Mouse (Mus musculus) testis, adult 2 months (tissue): ENCODE measurements around the gene Myo5a.

ENCODE experiments used
- CTCF ChIP-seq: fragments of 200-500 bp; IDR thresholded peaks from 2 replicates; pipeline ENCODE4 v1.5.1; 2012; ENCODE audit warnings: low read depth, mild to moderate bottlenecking, inconsistent platforms, low read length, moderate library complexity; ENCODE audit not compliant: control insufficient read depth, insufficient read depth, insufficient replicate concordance
- POLR2A ChIP-seq: fragments of 200-500 bp; IDR thresholded peaks from 2 replicates; pipeline ENCODE4 v1.6.1; 2012; ENCODE audit warnings: low read depth, mild to moderate bottlenecking, inconsistent platforms, low read length, moderate library complexity; ENCODE audit not compliant: control insufficient read depth

GRCm38 (mm10) chr9:75243730-75244406, 173.1 kb downstream of the Myo5a start:
- no peak for TF ChIP-seq POLR2A
- TF ChIP-seq CTCF = no peak
